Mouse (Mus musculus) frontal cortex, adult (tissue): ENCODE measurements at regions not wholly inside any gene's neighbourhood (a gene's known extent, or its start where the extent isn't known, plus 50 kb on each side); places are given as distances from the start of the nearest gene placed in this dataset.
"Not testable (repeated sequence)": the region's sequence is repeated elsewhere in the genome, so short reads cannot be mapped to it uniquely, and the experiment has no call there.

Experiments used
- ATAC-seq: cut with Nextera tagmentation; 2 replicates; pipeline ENCODE4 v1.9.2; 2017; ENCODE audit warnings: mild to moderate bottlenecking, moderate library complexity, mixed read lengths; ENCODE audit not compliant: low TSS enrichment

GRCm38 (mm10) chr15:93094202-93095135, 180.5 kb downstream of the Gxylt1 start:
- no peak for ATAC-seq

DNA sequence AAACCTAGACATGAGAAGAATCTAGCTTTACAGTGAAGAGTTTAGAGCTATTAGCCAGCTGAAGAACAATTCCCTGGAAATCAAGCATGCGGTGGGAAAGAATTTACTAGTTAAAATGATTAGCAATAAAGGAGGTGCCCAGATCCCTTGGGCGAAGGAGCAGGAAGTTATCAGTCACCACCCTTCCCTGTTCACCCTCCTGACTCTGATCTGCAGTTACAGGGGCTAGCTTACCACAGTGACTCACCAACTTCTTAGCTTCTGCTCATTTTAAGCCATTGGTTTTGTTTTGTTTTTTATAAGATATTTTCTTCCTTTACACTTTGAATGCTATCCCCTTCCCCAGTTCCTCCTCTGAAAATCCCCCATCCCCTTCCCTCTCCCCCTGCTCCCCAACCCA, 183.6 kb downstream of the Gxylt1 start:
- ATAC-seq, result no peak

DNA sequence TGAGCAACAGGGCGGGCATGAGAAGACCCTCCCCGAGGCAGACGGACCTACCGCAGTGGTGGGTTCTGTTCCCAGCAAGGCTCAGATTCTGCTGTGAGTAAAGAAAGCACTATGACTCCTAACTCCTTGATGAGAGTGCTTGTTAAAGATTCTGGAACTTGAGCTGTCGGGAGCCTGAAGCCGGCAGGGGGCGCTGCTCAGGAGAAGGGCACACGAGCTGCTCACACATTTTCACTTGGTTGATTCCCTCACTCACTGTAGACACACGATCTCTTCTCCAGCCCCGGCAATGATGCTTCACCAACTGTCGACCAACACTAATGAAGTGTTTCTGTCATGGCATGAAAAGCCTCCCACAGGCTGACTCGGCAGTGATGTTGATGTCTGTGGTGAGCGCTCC, 185.6 kb downstream of the Gxylt1 start:
- peak; percentile 88 for ATAC-seq

- no peak for ATAC-seq
These were observed 189.9 kb downstream of the Gxylt1 start for GRCm38 (mm10) chr15:93084967-93085617.

- ATAC-seq, result no peak
These were observed 200.9 kb downstream of the Gxylt1 start for GRCm38 (mm10) chr15:93074070-93074469.

DNA sequence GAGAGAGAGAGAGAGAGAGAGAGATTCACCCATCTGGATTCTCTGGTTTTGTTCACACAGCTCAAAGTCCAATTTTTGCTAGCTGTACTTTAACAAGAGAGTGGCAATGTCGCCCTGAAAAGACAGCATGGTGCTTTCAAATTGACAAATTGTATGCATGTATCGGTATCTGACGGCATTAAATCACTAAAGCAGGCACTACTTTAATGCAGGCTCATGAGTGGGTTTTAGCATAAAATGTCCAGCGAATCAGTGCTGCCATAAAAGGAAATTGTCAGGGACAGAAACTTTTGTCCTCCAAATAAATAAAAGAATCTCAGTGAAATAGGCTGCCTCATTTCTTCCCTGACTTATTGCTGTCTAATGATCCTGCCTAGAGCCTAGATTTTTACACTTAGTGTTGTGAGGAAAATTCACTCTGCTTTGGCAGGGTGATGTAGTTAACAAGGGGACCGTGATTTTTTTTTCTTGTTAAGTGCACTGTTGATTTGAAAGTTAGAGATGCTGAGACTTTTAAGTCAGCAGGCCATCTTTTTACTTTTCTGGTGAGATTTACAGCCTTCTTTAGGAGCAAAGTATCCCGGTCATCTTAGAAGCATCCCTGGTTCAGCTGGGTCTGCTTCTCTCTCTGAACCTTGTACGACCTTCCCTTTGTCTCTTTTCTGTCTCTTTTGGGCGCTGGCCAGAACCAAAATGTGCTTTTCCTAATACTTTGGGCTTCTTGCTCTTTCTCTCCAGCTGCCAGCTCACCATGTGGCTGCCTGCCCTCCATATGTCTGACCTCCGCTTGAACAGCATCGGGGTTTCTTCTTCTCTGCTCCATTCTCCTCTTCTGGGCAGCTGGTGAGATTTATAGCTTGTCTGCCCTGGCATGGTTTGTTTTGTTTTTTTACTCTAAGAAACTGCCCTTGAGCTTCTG, 212.5 kb downstream of the Gxylt1 start:
- no peak for ATAC-seq

DNA sequence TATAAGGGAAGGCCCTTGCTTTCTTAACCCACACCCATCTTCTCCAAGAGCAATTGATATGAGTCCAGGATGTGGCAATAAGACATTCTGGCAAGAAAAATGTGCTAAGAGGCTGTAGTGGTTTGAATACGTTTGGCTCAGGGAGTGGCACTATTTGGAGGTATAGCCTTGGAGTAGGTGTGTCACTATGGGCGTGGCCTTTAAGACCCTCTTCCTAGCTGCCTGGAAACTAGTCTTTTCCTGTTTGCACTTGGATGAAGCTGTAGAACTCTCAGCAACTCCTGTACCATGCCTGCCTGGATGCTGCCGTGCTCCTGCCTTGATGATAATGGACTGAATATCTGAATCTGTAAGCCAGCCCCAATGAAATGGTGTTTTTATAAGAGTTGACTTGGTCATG, 221.5 kb downstream of the Gxylt1 start:
- ATAC-seq, result no peak

- peak; percentile 67; the same call in 1 of the 2 replicates for ATAC-seq
These were observed 247.8 kb downstream of the Gxylt1 start for GRCm38 (mm10) chr15:93027185-93027584.

DNA sequence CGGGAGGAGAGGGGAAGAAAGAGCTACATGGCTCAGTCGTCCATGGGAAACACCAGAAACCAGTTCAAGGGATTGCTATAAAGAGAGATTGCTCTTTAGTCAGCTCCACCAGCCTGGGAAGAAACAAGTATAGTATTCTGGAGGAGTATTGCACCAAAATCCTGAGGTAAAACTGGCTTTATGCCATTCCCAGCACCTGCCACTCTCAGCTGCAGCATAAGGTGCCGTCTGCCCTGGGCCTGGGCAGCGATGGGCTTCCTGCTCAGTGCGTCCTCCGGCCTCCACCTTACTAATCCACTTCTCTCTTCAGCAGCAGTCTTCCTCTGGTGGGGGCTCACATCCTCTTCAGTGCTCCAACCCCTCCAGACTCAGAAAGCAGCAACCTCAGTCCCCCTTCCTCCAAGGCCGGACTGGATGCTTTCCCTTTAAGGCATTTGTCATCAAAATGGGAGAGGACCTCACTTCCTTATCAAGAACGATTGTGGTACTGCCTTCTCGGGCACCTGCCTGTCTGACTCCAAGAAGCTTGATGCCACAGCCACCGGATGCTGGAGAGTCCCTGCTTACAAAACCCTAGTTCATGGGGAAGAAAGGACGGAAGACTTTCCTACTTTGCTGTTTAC, 248.4 kb downstream of the Gxylt1 start:
- no peak for ATAC-seq

- ATAC-seq, result no peak
These were observed 249.2 kb downstream of the Gxylt1 start for GRCm38 (mm10) chr15:93025791-93026190.

DNA sequence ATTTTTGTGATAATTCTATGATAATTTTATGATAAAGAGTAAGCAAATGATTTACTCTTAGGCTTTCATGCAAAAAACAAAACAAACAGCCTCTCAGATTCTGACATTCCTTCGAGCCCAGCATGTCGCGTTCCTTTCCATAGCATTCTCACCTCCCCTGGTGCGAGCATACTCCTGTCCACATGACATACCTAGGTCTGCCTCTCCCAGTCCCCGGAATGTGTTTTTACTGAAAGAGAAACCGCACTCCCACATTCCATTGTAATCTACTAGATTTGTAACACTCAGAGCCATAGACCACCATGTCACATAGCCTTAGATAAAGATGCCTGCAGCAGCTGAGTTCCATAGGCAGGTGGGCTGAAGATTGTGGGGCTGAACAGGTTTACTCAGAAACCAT, 250.8 kb downstream of the Gxylt1 start:
- no peak for ATAC-seq

- ATAC-seq, result no peak
These were observed 263.8 kb downstream of the Gxylt1 start for GRCm38 (mm10) chr15:93011166-93011565.

DNA sequence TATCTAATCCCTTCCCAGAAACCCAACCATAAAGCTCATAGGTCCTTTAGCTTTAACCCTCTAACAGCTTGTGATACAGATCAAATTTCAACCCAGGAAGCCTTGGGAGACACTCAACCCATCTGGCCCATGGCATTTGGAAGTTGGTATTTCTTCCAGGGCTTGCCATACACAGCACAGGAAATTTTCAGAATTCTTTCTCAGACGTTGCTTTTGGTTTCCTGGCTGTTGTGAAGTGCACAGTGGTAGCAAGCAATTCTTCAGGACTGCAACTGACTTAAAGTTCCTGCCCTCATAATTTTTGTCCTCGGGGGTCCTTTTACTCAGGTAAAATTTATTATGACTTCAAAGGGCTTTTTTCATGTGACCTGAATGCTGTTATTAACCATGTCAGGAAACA, 264.4 kb downstream of the Gxylt1 start:
- ATAC-seq, result no peak

GRCm38 (mm10) chr15:93005751-93006231, 269.2 kb downstream of the Gxylt1 start:
- ATAC-seq, result no peak

GRCm38 (mm10) chr15:93005186-93005585, 269.8 kb downstream of the Gxylt1 start:
- ATAC-seq, result not testable (repeated sequence)

DNA sequence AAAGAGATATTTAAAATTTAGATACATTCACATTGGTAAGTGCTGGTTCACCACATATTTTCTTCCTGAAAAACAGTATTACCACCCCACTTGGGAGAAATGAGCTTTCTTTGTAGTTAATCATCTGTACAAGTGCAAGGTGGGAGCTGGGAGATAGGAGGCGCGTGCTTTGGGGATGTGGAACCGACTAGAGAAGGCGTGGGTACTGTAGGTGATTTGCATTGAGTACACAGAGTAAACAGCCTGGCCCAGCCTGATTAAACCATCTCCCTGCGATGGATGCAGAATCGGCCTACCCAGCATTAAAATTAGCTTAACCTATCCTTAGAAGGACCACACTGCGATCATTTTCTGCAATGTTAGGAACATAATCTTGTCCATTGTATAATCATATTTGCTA, 270.4 kb downstream of the Gxylt1 start:
- ATAC-seq, result no peak

GRCm38 (mm10) chr15:93003233-93003632, 271.7 kb downstream of the Gxylt1 start:
- no peak for ATAC-seq

DNA sequence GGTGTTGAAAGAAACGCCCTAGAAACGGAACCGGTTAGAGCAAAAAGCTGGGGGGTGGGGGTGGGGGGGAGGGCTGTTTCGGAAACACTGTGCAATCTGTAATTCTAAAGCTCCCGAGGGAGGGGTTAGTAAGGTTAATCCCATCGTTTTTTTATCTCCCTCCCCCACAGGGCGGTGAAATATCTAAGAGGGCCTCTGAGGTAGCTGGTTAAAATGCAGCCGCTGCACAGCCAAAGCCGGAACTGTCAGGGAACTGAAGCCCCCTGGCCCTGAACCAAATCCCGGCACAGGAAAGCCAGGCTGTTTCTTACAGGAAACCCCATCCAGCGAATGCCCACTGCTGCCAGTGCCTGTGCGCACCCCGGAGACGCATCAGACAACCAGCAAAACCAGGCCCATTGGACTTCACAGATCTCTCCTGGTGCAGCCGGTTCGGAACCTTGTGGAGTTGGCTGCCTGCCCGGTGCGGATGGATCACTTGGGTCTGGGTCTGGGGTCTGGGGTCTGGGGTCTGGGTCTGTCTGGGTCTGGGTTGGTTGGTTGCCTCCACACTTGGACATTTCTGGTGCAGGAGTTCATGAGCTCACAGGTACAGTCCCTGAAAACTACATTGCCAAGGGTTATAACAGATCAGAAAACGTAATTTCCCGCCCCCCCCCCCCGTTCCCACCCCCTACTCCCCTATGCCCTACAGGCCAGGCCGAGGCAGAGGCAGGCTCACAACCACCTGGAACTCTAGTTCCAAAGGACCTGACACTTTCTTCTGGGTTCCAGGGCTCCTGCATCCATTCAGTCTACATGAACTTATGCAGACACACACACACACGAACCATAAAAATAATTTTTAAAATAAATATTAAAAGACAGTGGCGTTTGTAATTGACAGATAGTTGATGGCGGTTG, 272.7 kb downstream of the Gxylt1 start:
- ATAC-seq, result no peak

DNA sequence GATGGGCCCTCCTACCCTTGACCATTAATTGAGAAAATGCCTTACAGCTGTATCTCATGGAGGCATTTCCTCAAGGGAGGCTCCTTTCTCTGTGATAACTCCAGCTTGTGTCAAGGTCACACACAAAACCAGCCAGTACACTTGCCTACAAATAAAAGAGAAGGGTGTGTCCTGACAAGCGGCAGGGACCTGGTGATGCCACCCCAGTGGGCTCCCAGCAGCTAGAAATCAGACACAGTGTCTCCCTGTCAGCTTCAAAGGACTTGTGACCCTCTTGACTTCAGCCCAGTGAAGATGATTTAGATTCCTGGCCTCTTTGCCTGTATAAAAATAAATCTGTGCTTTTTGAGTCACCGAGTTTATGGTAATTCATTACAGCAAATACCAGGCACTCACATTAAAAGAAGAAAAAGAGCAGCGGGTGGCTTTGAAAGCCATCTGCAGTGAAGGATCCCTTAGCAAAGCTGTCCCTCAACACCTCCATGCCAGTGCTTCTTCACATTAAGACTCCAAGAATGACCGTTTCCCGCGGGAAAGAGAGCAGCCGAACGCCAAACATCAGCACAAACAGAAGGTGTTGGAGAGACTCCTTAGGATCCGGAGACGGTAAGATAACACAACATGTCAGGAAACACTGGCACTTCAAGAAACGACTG, 273.5 kb downstream of the Gxylt1 start:
- peak; percentile 56 for ATAC-seq

GRCm38 (mm10) chr15:93000121-93000520, 274.9 kb downstream of the Gxylt1 start:
- ATAC-seq, result no peak
